Mouse (Mus musculus) spleen, adult 18-20 months (tissue): ENCODE measurements around the gene Olfr70.

ENCODE experiments used
- DNase-seq, 2 experiments: peaks; one replicate each; pipeline ENCODE4 v3.0.0; 2022; ENCODE audit warnings: mixed read lengths in 2 of 2

Gene Olfr70

DNA sequence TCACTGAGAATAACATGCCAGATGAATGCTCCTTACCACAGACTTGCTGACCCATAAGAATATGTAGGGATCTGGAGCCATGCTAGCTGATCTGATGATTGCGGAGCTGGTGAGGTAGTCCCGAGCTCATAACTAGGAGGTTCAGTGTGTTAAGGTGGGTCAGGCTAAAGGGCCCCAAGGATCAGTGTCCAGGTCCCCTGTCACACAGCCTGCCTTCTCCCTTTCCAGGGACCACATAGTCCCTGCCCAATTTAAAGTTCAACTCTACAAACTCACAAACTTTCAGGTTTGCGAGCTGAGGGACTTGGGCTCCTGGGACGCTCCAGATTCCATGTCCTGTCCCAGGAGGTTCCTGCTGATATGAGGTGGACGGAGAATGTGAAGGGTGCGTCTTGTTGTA lies at the start of gene Olfr70:
Gene Olfr70 (minus strand): TSS at position 101 of the 400 bp plus-strand sequence.
- no peak for DNase-seq

DNA sequence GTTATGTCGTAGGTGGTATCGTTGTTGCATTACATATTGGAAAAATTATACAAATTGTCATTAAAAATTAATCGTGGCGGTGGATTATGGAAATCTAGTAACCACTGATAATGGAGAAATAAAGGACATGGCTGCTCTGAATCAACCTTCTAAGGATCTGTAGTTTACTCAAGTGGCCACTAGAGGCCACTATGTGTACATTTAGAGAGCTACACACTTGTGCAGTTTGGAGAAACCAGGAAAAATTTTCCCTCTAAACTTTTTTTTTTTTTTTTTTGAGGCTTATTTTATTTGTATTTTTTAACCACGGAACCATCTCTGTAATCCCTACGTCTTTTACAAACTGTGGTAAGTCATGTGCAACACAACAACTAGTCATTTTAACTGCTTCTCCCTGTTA lies 44.6 kb upstream of the Olfr70 start:
- no peak for DNase-seq

DNA sequence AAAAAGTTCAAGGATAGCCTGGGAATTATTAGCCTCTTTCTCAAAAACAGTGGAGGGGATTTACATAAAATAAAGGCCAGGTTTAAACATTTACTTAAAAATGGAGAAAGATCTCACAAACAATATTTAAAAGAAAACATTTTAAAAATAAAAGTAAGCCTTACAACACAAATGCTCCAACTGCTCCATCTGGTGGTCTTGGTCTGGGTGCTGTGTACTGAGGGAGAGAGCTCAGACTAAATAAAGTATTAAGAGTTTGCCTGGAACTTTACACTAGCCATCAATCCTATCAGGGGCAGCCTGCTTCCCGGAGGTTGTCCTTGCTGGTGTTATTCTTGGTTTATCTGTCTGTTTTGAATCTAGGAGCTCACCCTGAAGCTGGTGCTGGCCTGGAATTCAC lies 42.5 kb upstream of the Olfr70 start:
- no peak for DNase-seq

DNA sequence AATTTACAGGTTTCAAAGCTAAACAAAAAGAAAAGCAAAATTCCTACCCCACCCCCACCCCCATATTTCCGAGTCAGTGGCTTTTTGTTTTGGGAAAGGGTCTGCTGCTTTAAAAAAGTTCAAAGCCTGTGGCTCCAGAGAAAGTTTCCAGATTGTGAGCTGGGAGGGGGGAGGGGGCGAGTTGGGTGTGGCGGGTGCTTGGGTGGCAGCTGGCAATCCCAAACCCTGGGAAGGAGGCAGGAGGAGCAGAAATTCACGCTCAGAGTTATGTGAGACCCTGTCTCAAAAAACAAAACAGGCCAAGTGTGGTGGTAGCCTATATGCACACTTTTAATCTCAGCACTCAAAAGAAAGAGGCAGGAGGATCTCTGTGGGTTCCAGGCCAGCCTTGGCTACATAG lies 42.0 kb upstream of the Olfr70 start:
- DNase-seq: no peak

DNA sequence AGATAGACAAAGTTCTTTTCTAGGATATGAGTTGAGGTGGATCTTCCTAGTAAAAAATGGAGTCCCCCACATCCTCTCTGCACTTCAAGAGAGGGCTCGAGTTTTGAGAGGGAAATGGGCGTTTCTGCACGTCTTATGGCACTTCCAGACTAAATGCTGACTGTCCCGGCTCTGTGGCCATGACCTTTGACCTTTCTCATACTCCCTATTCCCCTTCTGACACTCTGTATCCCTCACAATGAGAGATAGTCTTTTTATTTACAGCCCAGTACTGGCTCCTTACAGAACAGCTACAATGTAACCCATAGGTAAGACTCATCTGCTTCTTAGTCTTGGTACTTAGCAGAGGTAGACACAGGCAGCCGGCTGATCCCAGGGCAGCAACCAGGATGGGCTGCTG lies 40.9 kb upstream of the Olfr70 start:
- DNase-seq: no peak

DNA sequence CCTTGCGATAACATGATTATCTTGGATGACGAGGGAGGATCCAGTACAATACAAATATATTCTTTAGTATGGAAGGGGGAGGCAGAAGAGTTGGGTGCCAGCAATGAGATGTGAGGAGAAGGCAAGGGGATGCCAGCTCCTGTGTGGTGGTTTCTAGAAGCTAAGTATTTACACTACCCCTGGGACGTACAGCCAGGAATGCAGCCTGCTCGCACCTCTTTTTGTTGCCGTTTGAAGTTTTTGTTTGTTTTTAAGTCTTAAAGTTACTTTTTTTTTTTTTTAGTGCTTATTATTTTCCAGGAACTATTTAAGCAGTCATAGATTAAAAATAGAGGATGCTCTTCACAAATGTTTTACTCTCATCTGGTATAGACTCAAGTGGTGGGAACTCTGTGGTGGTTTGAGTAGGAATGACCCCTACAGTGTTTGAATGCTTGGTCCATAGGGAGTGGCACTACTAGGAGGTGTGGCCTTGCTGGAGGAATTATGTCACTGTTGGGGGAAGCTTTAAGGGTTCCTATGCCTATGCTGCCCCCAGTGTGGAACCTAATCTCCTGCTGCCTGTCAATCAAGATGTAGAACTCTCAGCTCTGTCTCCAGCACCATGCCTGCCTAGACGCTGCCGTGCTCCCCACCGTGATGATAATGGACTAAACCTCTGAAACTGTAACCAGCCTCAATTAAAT lies 38.5 kb upstream of the Olfr70 start:
- no peak for DNase-seq

DNA sequence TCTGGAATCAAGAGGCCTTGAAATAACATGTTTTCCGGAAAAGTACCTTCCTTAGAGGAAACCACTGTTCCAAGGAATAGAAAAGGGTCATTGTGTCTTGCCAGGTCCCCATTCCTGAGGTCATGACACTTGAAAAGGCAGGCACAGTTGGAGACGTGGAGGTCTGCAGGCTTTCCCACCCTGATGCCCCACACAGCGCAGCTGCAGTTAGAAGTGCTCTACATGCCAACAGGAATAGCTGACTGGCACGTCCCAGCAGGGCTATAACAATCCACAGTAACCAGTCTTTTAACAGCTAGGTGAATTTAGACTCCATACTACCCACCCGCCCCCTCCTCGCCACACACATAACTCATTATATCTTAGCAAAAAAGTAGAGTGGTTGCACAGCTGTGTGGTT lies 36.5 kb upstream of the Olfr70 start:
- no peak for DNase-seq

DNA sequence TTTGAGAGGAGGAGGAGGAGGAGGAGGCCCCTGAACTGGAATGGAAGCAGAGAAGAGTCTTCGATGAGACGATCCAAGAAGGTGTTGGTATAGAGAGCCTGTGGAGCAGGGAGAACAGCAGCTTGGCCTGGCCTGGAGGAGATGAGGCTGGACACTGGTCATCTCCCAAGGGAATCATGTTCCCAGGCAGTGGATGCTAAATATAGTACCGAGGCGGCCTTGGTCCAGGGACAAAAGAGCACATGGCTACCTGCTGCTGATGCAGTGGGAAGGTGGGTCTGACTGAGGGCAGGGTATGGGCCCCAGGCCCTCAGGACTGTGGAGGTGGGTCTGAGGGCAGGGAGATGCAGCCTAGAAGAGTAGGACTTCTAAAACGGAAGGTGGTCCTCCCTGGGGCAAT lies 32.6 kb upstream of the Olfr70 start:
- DNase-seq: no peak

DNA sequence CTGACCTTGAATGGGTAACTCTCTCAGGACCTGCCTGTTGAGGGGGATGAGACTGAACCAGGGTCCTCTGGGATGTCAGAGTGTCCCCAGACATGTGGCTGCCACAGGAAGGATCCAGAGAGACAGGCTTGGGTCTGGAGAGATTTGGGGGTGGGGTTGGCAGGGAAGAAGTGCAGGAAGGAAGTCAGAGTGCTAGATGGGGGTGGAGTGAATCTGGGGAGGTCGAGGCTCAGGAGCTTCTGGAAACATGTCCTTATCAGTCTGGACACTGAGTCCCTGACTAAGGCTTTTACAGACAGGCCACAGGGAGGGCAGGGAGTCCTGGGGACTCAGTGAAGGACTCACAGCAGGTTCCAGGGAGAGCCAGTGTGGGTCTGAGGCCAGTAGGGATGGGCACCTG lies 31.6 kb upstream of the Olfr70 start:
- DNase-seq: no peak

DNA sequence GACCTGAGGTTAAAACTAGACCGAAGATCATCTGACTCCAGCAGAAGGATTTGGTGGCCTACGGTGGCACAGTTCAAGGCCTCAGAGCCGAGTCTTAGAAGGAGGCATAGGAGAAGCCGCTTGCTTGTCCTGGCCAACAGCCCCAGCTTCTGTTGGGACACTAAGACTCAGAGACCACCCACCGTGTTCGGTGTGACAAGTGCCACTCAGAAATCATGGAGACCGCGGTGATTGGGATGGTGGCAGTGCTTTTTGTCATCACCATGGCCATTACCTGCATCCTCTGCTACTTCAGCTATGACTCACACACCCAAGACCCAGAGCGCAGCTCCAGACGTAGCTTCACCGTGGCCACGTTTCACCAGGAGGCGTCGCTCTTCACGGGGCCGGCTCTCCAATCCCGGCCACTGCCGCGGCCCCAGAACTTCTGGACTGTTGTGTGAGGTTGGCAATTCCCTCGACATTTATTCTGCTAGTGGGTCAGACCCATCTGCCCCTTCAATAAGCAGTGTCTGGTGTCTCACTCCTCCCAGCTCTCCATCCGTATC lies 30.2 kb upstream of the Olfr70 start:
- no peak for DNase-seq

DNA sequence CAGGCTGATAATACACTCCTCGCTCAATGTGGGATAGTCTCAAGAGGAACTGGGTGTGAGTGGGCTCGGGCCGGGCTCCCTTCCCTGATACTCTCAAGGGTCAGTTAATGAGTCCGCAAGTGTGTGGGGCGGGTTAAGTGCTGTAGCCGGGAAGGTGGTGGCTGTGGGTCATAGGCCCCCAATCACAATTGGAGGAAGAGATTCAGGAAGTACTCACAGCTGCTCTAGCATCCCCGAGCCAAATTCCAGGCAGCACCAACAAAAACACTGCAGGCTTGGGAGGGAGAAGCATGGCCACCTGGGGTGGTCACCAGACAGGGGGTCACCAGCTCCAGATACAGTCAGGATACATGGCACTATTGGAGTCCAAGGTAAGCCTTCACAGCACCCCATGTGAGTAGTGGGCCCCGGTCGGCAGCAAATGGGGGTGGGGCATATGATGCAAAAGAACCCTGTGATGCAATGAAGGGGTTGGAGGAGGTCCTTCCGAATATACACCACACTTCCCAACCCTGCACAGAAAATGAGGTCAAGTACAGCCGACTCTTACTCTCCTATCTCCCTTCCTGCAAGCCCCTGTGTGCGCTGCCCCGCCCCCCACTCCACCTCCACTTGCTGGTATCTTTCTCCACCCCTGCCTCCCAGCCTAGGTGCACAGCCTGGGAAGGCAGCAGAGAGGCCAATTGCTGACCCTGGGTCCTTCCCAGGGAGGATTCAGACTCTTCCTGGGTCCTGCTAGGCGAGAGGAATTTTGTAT lies 29.4 kb upstream of the Olfr70 start, which contains the start of gene Spaar:
Gene Spaar (plus strand): TSS at position 241 of the 757 bp plus-strand sequence.
- DNase-seq: no peak

DNA sequence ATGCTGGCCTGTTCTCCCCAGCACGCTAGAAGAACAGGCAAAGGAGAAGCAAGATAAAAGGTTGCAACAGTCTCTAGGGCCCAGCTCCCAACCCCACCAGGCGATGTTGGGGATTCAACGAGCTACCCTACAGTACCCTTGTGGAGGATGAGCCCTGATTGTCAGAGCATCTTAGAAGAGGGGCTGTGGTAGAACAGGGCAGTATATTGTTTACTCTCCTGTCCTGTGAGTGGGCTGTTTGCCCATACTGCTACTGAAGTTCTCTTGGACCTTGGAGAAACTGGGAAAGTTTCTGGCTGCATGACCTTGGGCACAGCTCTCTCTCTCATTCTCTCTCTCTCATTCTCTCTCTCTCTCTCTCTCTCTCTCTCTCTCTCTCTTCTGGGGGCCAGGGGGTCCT lies 28.5 kb upstream of the Olfr70 start:
- no peak for DNase-seq

DNA sequence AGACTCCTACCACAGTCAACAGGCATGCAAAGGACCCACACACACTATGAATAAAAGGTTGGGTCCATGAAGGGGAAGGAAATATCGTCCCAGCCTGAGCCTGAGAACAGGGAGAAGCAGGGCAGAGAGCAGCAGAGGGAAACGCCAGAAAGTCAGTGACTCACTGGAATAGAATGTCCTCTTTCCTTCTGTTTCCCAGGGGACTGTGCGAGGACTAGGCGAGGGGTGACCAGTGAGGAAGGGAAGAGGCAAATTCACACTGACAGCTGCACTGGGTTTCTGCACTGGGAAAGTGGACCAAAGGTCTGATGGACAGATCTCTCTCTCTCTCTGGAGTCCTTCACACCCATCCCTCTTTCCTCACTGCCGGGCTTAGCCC lies 28.0 kb upstream of the Olfr70 start:
- DNase-seq: no peak

DNA sequence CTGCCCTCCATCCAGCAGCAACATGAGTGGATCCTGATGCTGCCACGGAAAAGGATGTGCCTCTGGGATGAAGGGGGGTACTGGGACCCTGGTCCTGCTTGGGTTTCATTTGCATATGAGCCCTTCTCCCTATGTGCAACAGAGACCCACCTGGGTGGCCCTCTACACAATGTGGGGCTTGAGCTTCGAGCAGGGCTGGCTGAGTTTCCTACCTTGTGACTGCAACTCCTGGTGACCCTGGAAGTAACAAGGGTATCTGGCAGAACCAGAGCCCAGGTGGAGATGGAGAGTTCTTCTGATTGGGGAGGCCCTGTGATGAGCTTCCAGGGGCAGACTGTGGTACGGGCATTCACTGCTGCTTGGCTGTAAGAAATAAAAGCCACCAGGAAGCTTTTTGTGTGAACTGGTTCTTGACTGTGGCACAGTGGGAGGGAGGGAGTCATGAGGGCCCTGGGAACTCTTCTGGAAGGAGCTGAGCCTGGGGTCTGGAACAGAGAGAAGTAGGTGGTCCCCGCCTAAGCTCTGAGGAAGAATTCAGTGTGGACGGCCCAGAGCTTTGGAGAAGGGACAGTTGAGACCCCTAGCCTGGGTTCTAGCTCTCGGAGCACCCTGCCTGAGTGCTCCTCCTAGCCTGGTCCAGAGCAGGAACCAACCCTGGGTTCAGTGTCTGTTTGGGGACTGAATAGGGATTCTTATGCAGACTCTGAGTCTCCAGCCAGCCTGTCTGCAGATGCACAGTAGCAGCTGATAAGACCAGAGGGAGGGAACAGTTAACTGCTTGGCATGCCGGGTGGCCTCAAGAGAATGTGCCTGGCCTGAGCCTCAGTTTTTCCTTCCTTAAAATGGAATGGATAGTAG lies 27.3 kb upstream of the Olfr70 start:
- DNase-seq: no peak

DNA sequence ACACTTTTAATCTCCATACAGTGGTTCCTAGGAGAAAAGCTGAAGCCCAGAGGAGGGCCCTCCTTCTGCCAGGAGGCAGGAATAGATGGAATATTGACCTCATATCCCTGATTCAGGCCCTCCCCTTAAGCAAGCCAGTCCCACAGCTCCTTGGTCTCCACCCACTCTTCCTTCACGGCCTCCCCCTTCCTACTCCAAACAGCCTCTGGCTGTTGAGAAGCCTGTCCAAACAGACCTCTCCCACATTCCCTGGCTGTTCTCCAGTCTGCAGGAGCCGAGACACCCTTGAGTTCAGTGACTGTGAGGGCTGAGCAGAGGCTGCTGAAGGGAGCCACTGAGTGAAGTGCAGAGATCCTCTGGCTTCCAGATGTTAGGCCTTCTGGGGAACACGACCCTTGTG lies 26.4 kb upstream of the Olfr70 start, which contains the start of gene Hrct1:
Gene Hrct1 (plus strand): TSS at position 194 of the 400 bp plus-strand sequence.
- DNase-seq: no peak

DNA sequence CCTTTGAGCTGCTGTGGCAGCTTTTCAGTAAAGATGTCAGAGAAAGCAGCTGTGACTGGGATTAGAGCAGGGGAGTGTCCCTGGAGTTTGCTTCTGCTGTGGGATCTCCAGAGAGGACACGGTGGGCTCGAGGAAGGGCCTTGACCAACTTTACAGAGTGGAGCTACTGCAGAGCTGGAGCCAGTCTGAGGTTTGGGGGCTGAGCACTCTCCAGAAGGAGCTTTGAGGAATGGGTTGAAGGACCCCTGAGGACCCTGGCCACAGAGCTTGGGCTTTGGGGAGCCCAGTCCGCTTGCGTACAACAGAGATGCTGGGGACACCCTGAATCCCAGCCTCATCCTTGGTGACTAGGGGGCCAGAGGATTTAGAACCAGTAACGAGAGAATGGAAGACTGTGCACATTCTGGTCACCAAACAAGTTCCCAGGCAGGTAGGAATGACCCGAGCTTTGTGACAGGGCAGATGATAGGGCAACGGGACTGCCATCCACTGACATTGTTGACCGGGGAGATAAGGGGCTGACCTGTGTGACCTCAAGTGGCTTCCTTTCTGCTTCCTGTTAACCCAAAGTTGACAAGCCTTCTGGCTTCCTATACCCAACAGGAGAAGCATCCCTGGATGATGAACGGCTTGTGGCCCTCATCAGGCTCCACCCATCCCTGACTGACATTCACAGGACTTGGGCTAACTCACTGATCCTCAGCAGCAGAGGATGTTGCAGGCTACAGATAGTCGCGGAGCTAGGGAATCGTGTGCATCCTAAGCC lies 25.8 kb upstream of the Olfr70 start:
- no peak for DNase-seq

DNA sequence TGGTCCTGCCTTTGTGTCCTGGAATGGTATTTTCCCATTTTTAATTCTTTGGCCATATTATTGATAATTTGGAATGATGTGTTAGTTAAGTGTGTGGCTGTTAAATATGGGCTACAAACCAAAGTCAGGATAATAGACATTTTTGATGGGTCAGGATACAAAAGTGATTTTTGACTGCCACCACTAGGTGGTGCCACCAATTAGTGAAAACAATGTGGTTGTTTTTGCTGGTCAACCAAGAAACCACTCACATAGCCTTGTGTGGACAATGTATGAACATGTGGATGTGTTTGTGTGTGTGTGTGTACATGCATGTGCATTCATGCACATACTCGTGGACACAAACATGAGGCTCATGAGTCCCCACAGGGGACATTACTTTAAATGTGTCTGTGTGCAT lies 24.2 kb upstream of the Olfr70 start:
- DNase-seq: peak in 1 of 2 experiments; percentile 18

DNA sequence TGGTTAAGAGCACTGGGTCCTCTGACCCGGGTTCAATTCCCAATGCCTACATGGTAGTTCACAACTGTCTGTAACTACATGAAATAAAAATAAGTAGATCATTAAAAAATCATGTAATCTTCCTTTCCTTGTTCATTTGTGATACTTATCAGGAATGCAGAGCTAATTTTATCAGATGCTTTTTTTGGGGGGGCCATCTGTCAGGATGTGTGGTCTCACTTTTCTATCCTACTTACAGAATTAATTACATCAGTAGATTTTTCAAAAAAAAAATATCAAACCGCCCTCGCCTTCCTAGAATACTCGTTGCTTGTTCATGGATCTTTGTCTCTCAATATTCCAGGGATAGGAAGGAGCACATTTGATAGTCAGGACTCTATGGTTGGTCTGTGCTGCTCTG lies 21.6 kb upstream of the Olfr70 start:
- DNase-seq: no peak

DNA sequence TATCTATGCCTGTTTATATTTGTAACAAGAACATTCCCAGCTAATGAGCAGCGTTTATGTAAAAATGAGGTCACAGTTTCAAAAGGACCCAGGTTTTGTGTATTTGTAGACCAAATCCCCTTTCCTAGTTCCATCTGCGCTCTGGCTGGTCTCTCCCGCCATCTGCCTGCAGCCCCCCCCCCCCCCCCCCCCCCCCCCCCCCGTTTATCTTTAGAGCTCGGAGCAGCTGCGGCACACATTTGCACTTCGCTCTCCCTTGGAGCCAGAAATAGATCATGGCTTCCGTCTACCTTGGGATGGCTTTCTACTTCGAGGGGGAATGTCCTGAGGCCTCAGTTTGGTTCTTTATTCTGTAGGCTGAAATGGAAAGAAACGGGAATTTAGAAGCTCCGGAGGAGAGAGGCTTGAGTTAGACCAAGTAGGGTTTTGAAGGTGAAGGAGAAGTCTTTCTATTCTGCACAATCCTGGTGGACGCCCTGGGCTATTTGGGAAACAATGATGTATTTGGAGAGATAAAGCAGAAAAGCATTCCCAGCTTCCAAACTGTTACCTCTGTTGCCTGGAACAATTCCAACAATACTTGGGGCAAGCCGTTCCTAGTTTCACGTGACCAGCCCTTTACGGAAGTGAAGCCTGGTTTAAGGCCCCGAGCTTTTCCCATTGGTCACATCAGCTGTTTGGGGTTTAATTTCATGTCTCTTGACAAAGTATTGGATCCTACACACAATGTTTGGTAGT lies 20.1 kb upstream of the Olfr70 start:
- DNase-seq: no peak

DNA sequence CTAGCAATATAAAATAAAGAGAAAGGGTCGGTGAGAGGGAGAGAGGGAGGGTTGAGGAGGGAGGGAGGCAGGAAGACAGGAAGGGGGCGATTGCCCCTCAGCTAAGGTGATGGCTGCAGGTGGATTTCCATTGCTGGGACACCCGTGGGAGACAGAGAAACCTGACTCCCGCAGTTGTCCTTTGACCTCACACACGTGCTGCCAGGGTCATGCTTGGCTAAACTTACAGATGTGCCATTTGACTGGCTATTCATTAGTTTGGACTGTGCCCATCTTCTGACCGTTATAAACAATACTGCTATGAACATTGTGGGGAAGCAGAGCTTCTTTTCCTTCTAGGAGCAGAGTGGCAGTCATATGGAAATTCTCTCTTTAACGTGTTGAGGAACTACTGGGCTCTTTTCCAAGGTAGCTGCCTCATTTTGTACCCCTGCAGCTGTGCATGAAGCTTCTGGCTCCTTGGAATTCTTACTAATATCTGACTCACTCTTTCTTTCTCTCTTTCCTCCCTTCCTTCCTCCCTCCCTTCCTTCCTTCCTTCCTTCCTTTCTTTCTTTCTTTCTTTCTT lies 13.1 kb upstream of the Olfr70 start:
- no peak for DNase-seq

DNA sequence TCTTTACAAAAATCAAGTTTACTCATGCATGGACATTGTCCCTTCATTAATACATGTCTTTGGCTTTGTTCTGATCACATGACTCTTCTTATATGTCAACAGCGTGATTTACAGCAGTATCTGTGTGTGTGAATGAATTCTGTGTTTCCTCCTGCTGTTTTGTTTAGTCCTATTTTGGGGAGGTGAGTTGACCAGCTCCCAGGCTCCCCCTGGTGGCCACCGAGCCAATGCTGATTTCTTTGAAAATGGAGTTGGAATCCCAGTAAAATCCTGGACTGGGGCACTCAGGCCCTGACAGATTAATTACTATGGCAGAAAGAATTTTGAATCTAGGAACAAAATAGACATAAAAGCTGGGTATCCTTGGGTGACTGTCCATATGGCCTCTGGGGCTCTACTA lies 11.2 kb upstream of the Olfr70 start:
- DNase-seq: peak; percentile 37 to 77
